Mouse (Mus musculus): Measurements from ENCODE around the gene Ptpn4.

DNA sequence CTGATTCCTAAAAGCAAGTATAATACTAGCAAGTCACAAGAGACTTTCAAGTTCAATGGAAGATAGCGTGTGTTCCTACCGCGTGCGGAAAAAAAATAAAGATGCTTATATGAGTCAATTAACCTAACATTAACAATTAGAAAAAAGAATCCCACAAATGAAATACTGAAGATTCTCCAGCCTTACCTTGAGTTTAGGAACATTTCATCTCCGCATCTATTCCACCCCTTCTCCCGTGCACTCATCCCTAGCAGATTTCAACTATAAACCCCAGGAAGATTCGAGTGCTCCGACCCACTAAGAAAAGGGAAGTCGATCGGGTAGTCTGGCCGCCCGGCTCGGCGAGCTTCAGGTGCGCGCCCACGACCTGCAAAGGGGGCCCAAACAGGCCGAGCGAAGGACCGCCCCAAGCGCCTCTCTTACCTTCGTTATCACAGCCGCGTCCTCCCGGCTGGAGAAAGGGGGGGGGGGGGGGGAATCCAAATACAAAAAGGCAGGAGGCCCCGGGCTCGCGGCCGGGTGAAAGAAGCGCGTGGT is 866 bp downstream of the Ptpn4 start:
- TF ChIP-seq POLR2A (IDR thresholded peaks at IDR 0.05; ENCODE audit: control insufficient read depth, extremely low read depth, insufficient read depth, low read length, poor library complexity) (no peak), CTCF (IDR thresholded peaks at IDR 0.05; ENCODE audit: borderline replicate concordance, control insufficient read depth, extremely low read depth, insufficient read depth, low read length, poor library complexity) (no peak)

Data from thymus, adult 2 months (tissue).